Mouse (Mus musculus) E14TG2a.4 (cell line): Measurements from ENCODE around the gene Olfr625-ps1.
"Not testable (repeated sequence)": the region's sequence is repeated elsewhere in the genome, so short reads cannot be mapped to it uniquely, and the experiment has no call there.

ENCODE experiments used
- H3K27me3 ChIP-seq: 2 replicates; pipeline ENCODE4 v1.6.1; 2014; ENCODE audit warnings: low read length, control low read depth; ENCODE audit not compliant: insufficient read depth
- H3K36me3 ChIP-seq: 2 replicates; pipeline ENCODE4 v1.6.1; 2014; ENCODE audit warnings: low read length, control low read depth; ENCODE audit not compliant: insufficient read depth
- H3K4me1 ChIP-seq: replicated peaks from 2 replicates; pipeline ENCODE4 v1.6.1; 2014; ENCODE audit warnings: low read depth, low read length, control low read depth
- H3K4me3 ChIP-seq: replicated peaks from 2 replicates; pipeline ENCODE4 v1.5.1; 2014; ENCODE audit warnings: mild to moderate bottlenecking, low read length
- H3K9me3 ChIP-seq: 2 replicates; pipeline ENCODE4 v1.6.1; 2014; ENCODE audit warnings: low read length, control low read depth
- CTCF ChIP-seq: conservative IDR thresholded peaks from 2 replicates; pipeline ENCODE4 v1.5.1; 2014; ENCODE audit warnings: low read length
- NANOG ChIP-seq: IDR thresholded peaks from 2 replicates; pipeline ENCODE4 v1.6.1; 2014; ENCODE audit warnings: borderline replicate concordance, low read length, mixed read lengths
- POU5F1 ChIP-seq: IDR thresholded peaks from 2 replicates; pipeline ENCODE4 v1.6.1; 2014; ENCODE audit warnings: low read length, borderline replicate concordance

Gene Olfr625-ps1

DNA sequence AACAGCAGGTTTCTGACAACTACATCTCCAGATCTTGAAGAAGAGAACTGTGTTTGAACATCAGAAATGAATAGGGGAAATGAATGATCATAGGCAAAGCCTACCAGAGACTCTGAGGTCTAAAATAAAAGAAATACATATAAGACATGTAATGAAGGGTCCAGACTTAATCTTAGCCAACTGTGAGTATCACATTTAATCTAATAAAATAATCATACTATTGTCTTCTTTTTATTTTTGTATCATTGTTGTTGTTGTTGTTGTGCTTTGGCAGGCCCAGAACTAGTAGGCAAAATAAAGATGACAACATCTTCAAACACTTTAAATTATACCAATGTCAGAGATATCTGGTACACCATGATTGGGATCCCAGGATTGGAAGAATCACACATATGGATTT is at the start of gene Olfr625-ps1:
Olfr625-ps1 (plus strand) TSS at position 301 of the 400 bp plus-strand sequence.
- Histone ChIP-seq H3K27me3 (no peaks in the 10 kb centered on the region), H3K9me3 (no peaks in the 10 kb centered on the region), H3K4me1 (no peaks in the 10 kb centered on the region), H3K36me3 (no peaks in the 10 kb centered on the region), H3K4me3 (no peak within 1 kb of the TSS)
- TF ChIP-seq POU5F1 (no peak), NANOG (no peak), CTCF (no peak)

GRCm38 (mm10) chr7:103636795-103637194 is 45.7 kb upstream of the Olfr625-ps1 start:
- Histone ChIP-seq H3K27me3 (no peaks in the 10 kb centered on the region), H3K4me1 (no peaks in the 10 kb centered on the region), H3K36me3 (no peaks in the 10 kb centered on the region), H3K9me3 (no peaks in the 10 kb centered on the region), H3K4me3 (no peak overlapping the region)
- no peak for TF ChIP-seq CTCF
- TF ChIP-seq NANOG: no peak
- no peak for TF ChIP-seq POU5F1

- Histone ChIP-seq H3K27me3 (no peaks in the 10 kb centered on the region), H3K36me3 (no peaks in the 10 kb centered on the region), H3K4me1 (no peaks in the 10 kb centered on the region), H3K4me3 (no peak within 1 kb of the TSS), H3K9me3 (no peaks in the 10 kb centered on the region)
- no peak for TF ChIP-seq CTCF
- no peak for TF ChIP-seq NANOG
- no peak for TF ChIP-seq POU5F1
Observed at GRCm38 (mm10) chr7:103642602-103643001, 39.9 kb upstream of the Olfr625-ps1 start, which contains the start of gene Olfr622. TSS of gene Olfr622 (minus strand) at chr7:103642702.

GRCm38 (mm10) chr7:103644070-103644469 is 38.5 kb upstream of the Olfr625-ps1 start:
- Histone ChIP-seq H3K27me3 (no peaks in the 10 kb centered on the region), H3K4me3 (no peak overlapping the region), H3K4me1 (no peaks in the 10 kb centered on the region), H3K9me3 (no peaks in the 10 kb centered on the region), H3K36me3 (no peaks in the 10 kb centered on the region)
- TF ChIP-seq CTCF: no peak
- TF ChIP-seq NANOG: no peak
- TF ChIP-seq POU5F1: no peak

- Histone ChIP-seq H3K9me3 (no peaks in the 10 kb centered on the region), H3K4me1 (no peaks in the 10 kb centered on the region), H3K27me3 (no peaks in the 10 kb centered on the region), H3K4me3 (no peak within 1 kb of the TSS), H3K36me3 (no peaks in the 10 kb centered on the region)
- TF ChIP-seq CTCF (no peak), POU5F1 (no peak), NANOG (no peak)
Observed at GRCm38 (mm10) chr7:103663598-103663997, 18.9 kb upstream of the Olfr625-ps1 start, which contains the start of gene Olfr623. TSS of gene Olfr623 (minus strand) at chr7:103663698.

- Histone ChIP-seq H3K27me3 (no peaks in the 10 kb centered on the region), H3K9me3 (0 out of 2 replicates have a peak, but pooled peaks cover under 1% of the 10 kb centered on the region), H3K4me3 (no peak within 1 kb of the TSS), H3K4me1 (no peaks in the 10 kb centered on the region), H3K36me3 (no peaks in the 10 kb centered on the region)
- TF ChIP-seq CTCF: no peak
- TF ChIP-seq NANOG: no peak
- no peak for TF ChIP-seq POU5F1
Observed at GRCm38 (mm10) chr7:103671091-103671490, 11.4 kb upstream of the Olfr625-ps1 start, which contains the start of gene Olfr624. TSS of gene Olfr624 (minus strand) at chr7:103671191.

GRCm38 (mm10) chr7:103699469-103699868 is 16.9 kb downstream of the Olfr625-ps1 start:
- no peaks in the 10 kb centered on the region for H3K4me1 ChIP-seq
- H3K27me3 ChIP-seq: no peaks in the 10 kb centered on the region
- no peak for TF ChIP-seq CTCF
- TF ChIP-seq POU5F1: no peak
- no peak for TF ChIP-seq NANOG
- no peaks in the 10 kb centered on the region for H3K36me3 ChIP-seq
- no peaks in the 10 kb centered on the region for H3K9me3 ChIP-seq
- no peak overlapping the region for H3K4me3 ChIP-seq

- no peaks in the 10 kb centered on the region for H3K36me3 ChIP-seq
- H3K9me3 ChIP-seq: no peaks in the 10 kb centered on the region
- H3K27me3 ChIP-seq: no peaks in the 10 kb centered on the region
- no peaks in the 10 kb centered on the region for H3K4me1 ChIP-seq
- no peak overlapping the region for H3K4me3 ChIP-seq
- no peak for TF ChIP-seq POU5F1
- TF ChIP-seq NANOG: no peak
- TF ChIP-seq CTCF: no peak
Observed at GRCm38 (mm10) chr7:103712024-103712423, 29.5 kb downstream of the Olfr625-ps1 start.

DNA sequence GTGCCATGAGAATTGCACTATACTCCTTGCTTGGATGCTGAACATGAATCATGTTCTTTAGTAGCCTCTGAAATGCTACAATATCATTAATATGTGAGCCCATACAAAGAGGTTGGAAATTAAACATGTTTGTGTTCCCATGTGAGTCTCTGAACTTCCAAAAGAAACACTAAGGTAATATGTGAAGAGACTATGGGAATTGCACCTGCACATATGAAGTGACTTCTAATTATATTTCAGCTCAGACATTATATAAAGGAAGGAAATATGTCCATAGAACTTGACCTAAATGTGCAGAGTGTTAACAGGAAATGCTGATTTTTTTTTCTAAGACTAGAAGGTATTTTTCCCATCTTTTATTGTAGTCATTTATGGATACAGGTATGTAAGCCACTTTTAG is 31.9 kb downstream of the Olfr625-ps1 start, which contains the start of gene Olfr243:
Olfr243 (plus strand) TSS at position 301 of the 400 bp plus-strand sequence.
- TF ChIP-seq CTCF: no peak
- no peak for TF ChIP-seq NANOG
- no peak for TF ChIP-seq POU5F1

GRCm38 (mm10) chr7:103716398-103716797 is 33.9 kb downstream of the Olfr625-ps1 start:
- not testable (repeated sequence) for H3K4me1 ChIP-seq, H3K27me3 ChIP-seq, H3K36me3 ChIP-seq, H3K9me3 ChIP-seq, H3K4me3 ChIP-seq

More for the DNA sequence above, 31.9 kb downstream of the Olfr625-ps1 start, which contains the start of gene Olfr243:
- no peaks in the 10 kb centered on the region for H3K9me3 ChIP-seq
- no peaks in the 10 kb centered on the region for H3K27me3 ChIP-seq
- H3K4me1 ChIP-seq: no peaks in the 10 kb centered on the region
- H3K4me3 ChIP-seq: no peak within 1 kb of the TSS
- H3K36me3 ChIP-seq: no peaks in the 10 kb centered on the region
